Mouse (Mus musculus): Measurements from ENCODE around the gene Cep170. TPM values are rescaled to one million over a fixed set of nuclear protein-coding genes. Genes with fewer than 3 reads are reported as not detected.

The Cep170 gene
- polyA plus RNA-seq, 1 experiment, result 11.6 TPM

DNA sequence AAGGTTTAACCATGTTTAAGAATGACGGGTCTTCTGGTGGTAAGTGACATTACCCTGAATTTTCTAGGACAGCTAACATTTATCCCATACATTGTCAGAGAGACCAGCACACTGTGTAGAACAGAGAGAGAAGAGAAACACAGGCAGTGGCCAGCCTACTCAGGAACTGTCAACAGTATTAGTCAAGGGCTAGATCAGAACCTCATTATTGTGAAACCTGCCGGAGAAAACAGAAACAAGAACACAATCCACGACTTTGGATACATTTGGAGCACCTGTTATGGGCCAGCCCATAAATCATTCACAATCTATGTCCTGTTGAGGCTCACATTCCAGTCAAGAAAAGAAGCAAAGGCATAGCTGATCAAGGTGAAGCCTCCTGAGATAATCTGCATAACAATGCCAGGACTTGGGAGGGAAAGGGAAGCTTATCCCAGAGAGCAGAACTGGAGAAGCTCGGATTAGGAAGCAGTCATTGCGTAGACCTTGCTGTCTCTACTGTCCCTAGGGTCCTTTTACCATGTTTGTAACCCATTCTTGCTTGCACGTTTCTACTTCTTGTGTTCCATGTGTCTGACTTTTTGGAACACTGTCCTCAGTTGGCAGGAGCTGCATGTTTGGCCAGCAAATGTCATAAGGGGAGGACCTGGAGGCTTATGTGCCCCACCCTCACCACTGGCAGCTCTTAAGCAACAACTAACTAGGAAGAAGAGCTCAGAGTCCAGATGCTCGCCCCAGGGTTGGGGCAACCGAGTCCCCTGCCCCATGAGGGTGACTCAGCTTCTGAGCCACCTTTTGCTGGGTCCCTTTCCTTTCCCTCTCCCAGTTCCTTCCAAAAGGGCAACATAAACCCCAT lies 89.8 kb downstream of the Cep170 start:
- WGBS, result 68% methylated on average over 8 of the region's 8 CpGs
- H3K4me3 ChIP-seq (replicated peaks; ENCODE audit: extremely low read depth, low read depth, low read length), result no peak overlapping the region
- no peak for TF ChIP-seq POLR2A (IDR thresholded peaks at IDR 0.05; ENCODE audit: borderline replicate concordance, extremely low read depth, low read depth, low read length)
- no peak for TF ChIP-seq CTCF (IDR thresholded peaks at IDR 0.05; ENCODE audit: insufficient read depth, low read length)
- no peak for DNase-seq
- no peaks in the 10 kb centered on the region for H3K4me1 ChIP-seq (ENCODE audit: control insufficient read depth, insufficient read depth, low read length)

GRCm38 (mm10) chr1:176712436-176712835 lies 101.4 kb downstream of the Cep170 start:
- DNase-seq, result no peak
- WGBS, result 45% methylated on average over 2 of the region's 2 CpGs

GRCm38 (mm10) chr1:176700226-176700625 lies 113.6 kb downstream of the Cep170 start:
- H3K4me3 ChIP-seq (replicated peaks; ENCODE audit: extremely low read depth, low read depth, low read length), result no peak overlapping the region
- 92% methylated on average over 1 of the region's 1 CpGs for WGBS
- DNase-seq, result no peak

More at GRCm38 (mm10) chr1:176712436-176712835, 101.4 kb downstream of the Cep170 start:
- no peak for TF ChIP-seq CTCF (IDR thresholded peaks at IDR 0.05; ENCODE audit: insufficient read depth, low read length)
- no peak for TF ChIP-seq POLR2A (IDR thresholded peaks at IDR 0.05; ENCODE audit: borderline replicate concordance, extremely low read depth, low read depth, low read length)
- Histone ChIP-seq H3K4me3 (replicated peaks; ENCODE audit: extremely low read depth, low read depth, low read length) (no peak overlapping the region), H3K4me1 (ENCODE audit: control insufficient read depth, insufficient read depth, low read length) (no peaks in the 10 kb centered on the region)

DNA sequence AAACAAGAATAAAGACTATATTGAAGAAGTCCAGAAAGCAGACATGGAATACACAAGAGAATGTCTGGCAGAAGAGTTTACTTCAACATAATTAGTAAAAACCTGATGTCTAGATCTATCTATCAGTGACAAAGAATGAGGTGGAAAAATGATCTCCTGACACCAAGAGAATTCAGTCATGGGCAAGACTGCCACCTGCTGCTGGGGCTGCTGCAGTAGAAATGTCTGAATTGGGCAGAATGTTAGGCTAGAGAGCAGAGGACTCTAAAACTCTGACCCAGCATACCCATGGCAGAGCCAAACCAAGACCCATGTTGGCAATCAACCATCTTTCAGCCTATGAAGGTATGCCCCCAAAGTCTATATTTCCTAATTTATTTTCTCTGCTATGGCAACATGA lies 114.1 kb downstream of the Cep170 start:
- Histone ChIP-seq H3K4me1 (ENCODE audit: control insufficient read depth, insufficient read depth, low read length) (no peaks in the 10 kb centered on the region), H3K4me3 (replicated peaks; ENCODE audit: extremely low read depth, low read depth, low read length) (no peak overlapping the region)
- TF ChIP-seq POLR2A (IDR thresholded peaks at IDR 0.05; ENCODE audit: borderline replicate concordance, extremely low read depth, low read depth, low read length) (no peak), CTCF (IDR thresholded peaks at IDR 0.05; ENCODE audit: insufficient read depth, low read length) (peak; percentile 43; the same call in 1 of the 2 replicates)
- no peak for DNase-seq

More at GRCm38 (mm10) chr1:176700226-176700625, 113.6 kb downstream of the Cep170 start:
- no peak for TF ChIP-seq CTCF (IDR thresholded peaks at IDR 0.05; ENCODE audit: insufficient read depth, low read length)
- no peak for TF ChIP-seq POLR2A (IDR thresholded peaks at IDR 0.05; ENCODE audit: borderline replicate concordance, extremely low read depth, low read depth, low read length)
- no peaks in the 10 kb centered on the region for H3K4me1 ChIP-seq (ENCODE audit: control insufficient read depth, insufficient read depth, low read length)

DNA sequence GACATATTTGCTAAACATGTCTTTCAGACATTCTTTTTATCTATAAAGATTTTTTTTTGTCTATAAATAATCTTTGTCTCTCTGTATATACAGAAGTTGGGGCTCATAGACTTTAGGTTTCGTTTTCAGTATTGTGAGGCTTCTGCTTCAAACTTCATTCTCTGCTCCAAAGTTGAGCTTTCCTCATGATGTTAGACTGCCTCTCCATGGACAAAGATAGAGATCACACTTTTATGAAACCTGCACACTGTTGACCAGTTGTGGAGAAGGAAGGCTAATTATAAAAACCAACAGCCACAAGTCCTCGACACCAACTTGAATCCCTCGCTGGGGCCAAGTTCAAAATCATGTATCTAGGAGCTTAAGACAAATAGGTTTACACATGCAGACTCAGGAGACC lies 115.2 kb downstream of the Cep170 start:
- 77% methylated on average over 3 of the region's 3 CpGs for WGBS
- no peak for TF ChIP-seq CTCF (IDR thresholded peaks at IDR 0.05; ENCODE audit: insufficient read depth, low read length)
- TF ChIP-seq POLR2A (IDR thresholded peaks at IDR 0.05; ENCODE audit: borderline replicate concordance, extremely low read depth, low read depth, low read length), result no peak
- no peaks in the 10 kb centered on the region for H3K4me1 ChIP-seq (ENCODE audit: control insufficient read depth, insufficient read depth, low read length)

DNA sequence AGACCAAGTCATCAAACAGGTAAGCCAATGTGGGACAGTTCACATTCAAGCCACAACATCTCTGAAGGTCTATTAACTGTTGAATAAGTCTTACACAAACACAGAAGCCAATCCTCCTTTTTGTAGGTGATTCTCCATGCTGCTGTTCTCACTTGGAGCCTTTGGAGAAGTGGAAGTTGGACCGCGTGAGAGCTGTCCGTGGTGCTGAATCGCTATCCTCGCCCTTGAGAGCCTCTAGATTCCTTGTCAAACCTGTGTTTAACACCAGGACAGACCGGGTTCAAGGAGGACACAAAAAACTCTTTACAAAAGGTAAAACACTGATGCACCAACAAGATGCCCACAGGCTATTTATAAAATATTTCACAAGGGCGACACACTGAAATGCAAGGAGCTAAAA lies 116.8 kb downstream of the Cep170 start:
- Histone ChIP-seq H3K4me3 (replicated peaks; ENCODE audit: extremely low read depth, low read depth, low read length) (no peak overlapping the region), H3K4me1 (ENCODE audit: control insufficient read depth, insufficient read depth, low read length) (no peaks in the 10 kb centered on the region)
- DNase-seq, result peak; percentile 5
- 22% methylated on average over 7 of the region's 7 CpGs for WGBS
- TF ChIP-seq POLR2A (IDR thresholded peaks at IDR 0.05; ENCODE audit: borderline replicate concordance, extremely low read depth, low read depth, low read length) (no peak), CTCF (IDR thresholded peaks at IDR 0.05; ENCODE audit: insufficient read depth, low read length) (no peak)

More for the DNA sequence above, 115.2 kb downstream of the Cep170 start:
- DNase-seq, result no peak
- no peak overlapping the region for H3K4me3 ChIP-seq (replicated peaks; ENCODE audit: extremely low read depth, low read depth, low read length)

DNA sequence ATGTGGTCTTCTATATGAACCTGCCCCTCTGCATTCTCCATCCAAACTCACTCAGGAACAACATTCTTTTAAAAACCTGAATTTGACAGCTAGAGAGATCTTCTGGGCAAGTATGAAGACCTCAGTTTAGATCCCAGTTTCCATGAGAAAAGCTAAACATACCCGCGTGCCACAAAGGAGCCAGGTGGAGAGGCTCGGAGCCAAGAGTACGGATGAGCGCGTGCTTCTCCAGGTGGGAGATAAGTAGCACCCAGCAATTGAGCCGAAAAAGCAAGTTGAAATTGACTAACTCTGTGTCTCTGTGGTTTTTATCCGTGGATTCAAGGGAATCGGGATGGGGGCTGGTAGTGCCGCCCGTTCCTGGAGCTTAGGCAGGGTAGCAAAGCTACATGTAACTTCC lies 122.8 kb downstream of the Cep170 start:
- 93% methylated on average over 11 of the region's 11 CpGs for WGBS
- no peak for DNase-seq
- TF ChIP-seq CTCF (IDR thresholded peaks at IDR 0.05; ENCODE audit: insufficient read depth, low read length), result no peak
- no peak overlapping the region for H3K4me3 ChIP-seq (replicated peaks; ENCODE audit: extremely low read depth, low read depth, low read length)
- H3K4me1 ChIP-seq (ENCODE audit: control insufficient read depth, insufficient read depth, low read length), result no peaks in the 10 kb centered on the region

DNA sequence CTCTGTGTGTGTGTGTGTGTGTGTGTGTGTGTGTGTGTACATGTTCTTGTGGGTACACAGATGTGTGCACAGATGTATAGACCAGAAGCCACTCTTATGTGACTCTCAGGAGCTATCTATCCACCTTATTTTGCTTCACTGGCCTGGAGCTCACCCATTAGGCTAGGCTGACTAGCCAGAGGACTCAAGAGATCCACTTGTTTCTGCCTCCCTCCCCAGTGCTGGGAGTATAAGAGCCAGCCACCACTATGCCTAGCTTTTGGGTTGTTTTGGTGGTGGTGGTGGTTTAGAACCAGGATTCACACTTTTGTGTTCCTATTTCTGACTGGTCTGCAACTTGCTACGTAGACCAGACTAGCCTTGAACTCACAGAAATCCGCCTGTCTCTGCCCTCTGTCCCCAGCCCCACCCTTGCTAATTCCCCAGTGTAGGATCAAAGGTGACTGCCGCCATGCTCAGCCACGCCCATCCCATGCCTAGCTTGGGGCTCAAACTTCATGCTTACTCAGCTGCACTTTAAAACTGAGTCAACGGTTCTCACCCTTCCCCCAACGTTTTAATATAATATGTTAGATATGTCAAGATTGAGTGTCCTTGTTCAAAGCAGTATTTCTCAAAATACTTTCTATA lies 125.5 kb downstream of the Cep170 start:
- no peak for DNase-seq
- 71% methylated on average over 6 of the region's 6 CpGs for WGBS
- no peak for TF ChIP-seq CTCF (IDR thresholded peaks at IDR 0.05; ENCODE audit: insufficient read depth, low read length)
- TF ChIP-seq POLR2A (IDR thresholded peaks at IDR 0.05; ENCODE audit: borderline replicate concordance, extremely low read depth, low read depth, low read length), result no peak
- Histone ChIP-seq H3K4me3 (replicated peaks; ENCODE audit: extremely low read depth, low read depth, low read length) (no peak overlapping the region), H3K4me1 (ENCODE audit: control insufficient read depth, insufficient read depth, low read length) (no peaks in the 10 kb centered on the region)

Other genes starting within 250 kb of the Cep170 start
- 3.2 and 3.9 TPM in 2 replicates for gene Sdccag8, start 593 bp upstream of the Cep170 start, polyA plus RNA-seq (2012; rRNA removed)